Mouse (Mus musculus) spleen, adult 2 months (tissue): Measurements from ENCODE around the gene Mettl9.

Experiments used
- CTCF ChIP-seq: fragments of 200-500 bp; IDR thresholded peaks from 2 replicates; pipeline ENCODE4 v1.5.1; 2011; ENCODE audit warnings: mild to moderate bottlenecking, inconsistent platforms; ENCODE audit not compliant: insufficient read depth, insufficient read length, insufficient replicate concordance; ENCODE audit errors: extremely low read depth
- POLR2A ChIP-seq: fragments of 200-500 bp; IDR thresholded peaks from 2 replicates; pipeline ENCODE4 v1.6.1; 2011; ENCODE audit warnings: low read depth, low read length, inconsistent platforms

DNA sequence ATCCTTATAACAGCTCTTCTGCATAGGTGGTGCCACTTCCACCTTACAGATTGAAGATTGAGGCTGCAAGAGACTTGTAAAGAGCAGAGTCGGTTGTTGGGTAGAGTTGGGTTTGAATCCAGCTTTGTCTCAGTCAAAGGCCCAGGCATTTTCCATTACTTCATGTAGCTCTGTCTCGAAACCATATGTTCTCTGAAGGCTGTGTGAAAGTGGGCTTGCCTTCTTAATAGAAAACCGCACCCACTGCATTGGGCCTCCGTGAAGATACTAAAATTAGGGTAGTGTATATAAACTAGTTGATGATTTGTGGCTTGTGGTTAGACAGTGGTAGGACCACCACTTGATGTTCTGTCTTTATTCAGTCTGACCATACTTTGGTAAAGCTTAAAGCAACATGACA is 6.3 kb downstream of the Mettl9 start:
- TF ChIP-seq CTCF (no peak), POLR2A (no peak)
